Mouse (Mus musculus): ENCODE results near the gene Dab2.

DNA sequence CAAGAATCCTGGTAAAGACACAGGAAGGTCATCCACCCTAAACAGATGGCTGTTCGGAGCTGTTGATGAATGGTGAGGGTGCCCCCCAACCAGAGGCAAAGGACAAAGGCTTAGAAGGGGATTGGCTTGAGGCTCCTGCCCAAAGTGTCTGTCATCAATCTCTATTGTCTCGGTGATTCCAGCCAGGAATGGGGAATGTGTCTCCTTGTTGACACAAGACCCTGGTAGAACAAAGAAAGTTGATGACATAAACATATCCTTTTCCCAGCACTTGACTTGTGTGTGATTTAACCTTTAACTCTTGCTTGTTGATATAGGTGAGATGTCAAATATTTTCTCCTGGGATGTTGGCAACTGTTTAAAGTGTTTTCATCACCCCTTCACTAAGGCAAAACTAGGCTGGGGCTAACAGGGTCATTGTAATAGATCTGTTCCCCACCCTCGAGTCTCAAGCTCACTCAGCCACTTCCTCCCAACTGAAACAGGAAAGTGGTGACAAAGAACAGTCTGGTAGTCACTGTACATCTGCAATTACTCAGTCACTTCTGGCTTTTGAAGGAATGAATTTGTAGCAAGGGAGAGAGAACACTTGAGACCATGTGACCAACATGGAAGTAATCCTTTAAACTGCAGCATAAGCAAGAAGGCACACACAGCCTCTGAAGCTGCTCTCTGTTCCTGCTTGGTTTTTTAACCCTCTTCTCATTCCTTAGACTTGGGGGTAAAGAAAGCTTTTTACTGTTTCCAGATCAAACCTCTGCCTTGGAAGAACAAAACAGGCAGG, 39.4 kb upstream of the Dab2 start:
- TF ChIP-seq CTCF (IDR thresholded peaks at IDR 0.05; ENCODE audit: extremely low read depth, insufficient read depth, low read length) (no peak), POLR2A (IDR thresholded peaks at IDR 0.05; ENCODE audit: extremely low read depth, insufficient read depth, low read length) (no peak)
